Mouse (Mus musculus): Measurements from ENCODE around the gene Mef2d.

- TF ChIP-seq POLR2A (IDR thresholded peaks at IDR 0.05; ENCODE audit: borderline replicate concordance, extremely low read depth, insufficient read depth, insufficient read length, poor library complexity, severe bottlenecking) (no peak), CTCF (IDR thresholded peaks at IDR 0.05; ENCODE audit: borderline replicate concordance, extremely low read depth, insufficient read depth, insufficient read length) (no peak)
Measured at GRCm38 (mm10) chr3:88204751-88205150, 62.6 kb downstream of the Mef2d start.
